Mouse (Mus musculus): ENCODE results near the gene Ralgps1.

DNA sequence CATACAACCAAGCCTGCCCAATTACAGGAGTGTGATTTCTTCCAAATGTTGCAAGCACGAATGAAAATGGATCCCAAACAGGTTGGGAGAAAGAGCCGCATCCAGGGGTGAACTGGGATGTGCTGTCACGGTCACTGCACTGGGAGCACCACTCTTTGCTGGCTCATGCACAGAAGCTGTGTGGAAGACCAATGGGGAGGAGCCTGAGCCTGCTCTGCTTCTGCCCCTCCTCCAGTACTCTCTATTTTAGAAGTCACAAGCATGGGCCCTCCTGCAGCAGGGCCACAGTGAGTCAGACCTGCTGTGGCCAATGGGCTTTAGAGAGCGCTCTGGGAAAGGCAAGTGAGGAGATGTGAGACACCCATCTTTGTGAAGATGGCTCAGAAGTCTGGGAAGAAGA, 25.3 kb downstream of the Ralgps1 start:
- TF ChIP-seq CTCF (IDR thresholded peaks at IDR 0.05; ENCODE audit: insufficient read depth, low read length) (no peak), POLR2A (IDR thresholded peaks at IDR 0.05; ENCODE audit: borderline replicate concordance, extremely low read depth, low read depth, low read length) (no peak)

All from lung, adult 2 months (tissue).